Mouse (Mus musculus) embryo, embryonic 10 days (tissue): Measurements from ENCODE around the gene Ikzf2.

ENCODE experiments used
- DNase-seq: peaks from one replicate; pipeline ENCODE4 v3.0.0-alpha.2; 2015; ENCODE audit warnings: low spot score

Ikzf2 gene

GRCm38 (mm10) chr1:69508275-69508674 is 178.8 kb downstream of the Ikzf2 start:
- DNase-seq: no peak

GRCm38 (mm10) chr1:69507513-69507912 is 179.5 kb downstream of the Ikzf2 start:
- no peak for DNase-seq

- DNase-seq: no peak
Observed at GRCm38 (mm10) chr1:69506615-69507159, 180.4 kb downstream of the Ikzf2 start.

- DNase-seq: no peak
Observed at GRCm38 (mm10) chr1:69506011-69506410, 181.0 kb downstream of the Ikzf2 start.

GRCm38 (mm10) chr1:69500388-69500787 is 186.7 kb downstream of the Ikzf2 start:
- no peak for DNase-seq

GRCm38 (mm10) chr1:69499652-69500051 is 187.4 kb downstream of the Ikzf2 start:
- no peak for DNase-seq

- DNase-seq: peak; percentile 34
Observed at GRCm38 (mm10) chr1:69498862-69499306, 188.2 kb downstream of the Ikzf2 start.

GRCm38 (mm10) chr1:69496055-69496454 is 191.0 kb downstream of the Ikzf2 start:
- DNase-seq: no peak

GRCm38 (mm10) chr1:69493309-69494047 is 193.6 kb downstream of the Ikzf2 start:
- DNase-seq: no peak

GRCm38 (mm10) chr1:69492013-69492412 is 195.0 kb downstream of the Ikzf2 start:
- no peak for DNase-seq

- peak; percentile 41 for DNase-seq
Observed at GRCm38 (mm10) chr1:69489026-69489425, 198.0 kb downstream of the Ikzf2 start.

- peak; percentile 17 for DNase-seq
Observed at GRCm38 (mm10) chr1:69488625-69489024, 198.4 kb downstream of the Ikzf2 start.
